ENCODE assay signal across 31 mouse cellular contexts in genomic region chr5:14707311-14707710, GRCm38 (mm10).
DNase-seq lines count a peak whose midpoint lies in the region; ATAC-seq and TF ChIP-seq lines count a peak whose summit lies in the region.
"Had no signal": no experiment of that assay in that cellular context is flagged by ENCODE, and none has a peak within 500 bp of the region (broad histone marks: within the 10 kb centered on the region; RNA-seq: fewer than 3 reads in every experiment).

No protein-coding gene starts in this region.

- H3K9ac ChIP-seq in kidney, embryonic 16.5 days (replicated peaks; ENCODE audit: low read length): no peak overlapping the region
- H3K9ac ChIP-seq in neural tube, embryonic 13.5 days: no peak overlapping the region
- H3K9ac ChIP-seq: embryonic facial prominence, embryonic 12.5 days; forebrain, embryonic 15.5 days; heart, embryonic 12.5 days; limb, embryonic 13.5 days; lung, embryonic 15.5 days had no signal

- WGBS in kidney, embryonic 16.5 days: 42% methylated on average over 4 of the region's 4 CpGs
- WGBS in neural tube, embryonic 13.5 days: 61% methylated on average over 4 of the region's 4 CpGs
- WGBS in thymus, adult 2 months: 92% methylated on average over 4 of the region's 4 CpGs

- ATAC-seq in kidney, embryonic 16.5 days (ENCODE audit: low FRiP score, low TSS enrichment): peak; percentile 72
- peak; percentile 40; the same call in 1 of the 2 replicates for ATAC-seq in neural tube, embryonic 13.5 days (ENCODE audit: low read depth)
- ATAC-seq: activated CD4-positive, CD25-positive, alpha-beta regulatory T cell, adult 4 months; forebrain, embryonic 15.5 days; inflammation-experienced regulatory T-cells, adult 6 months; midbrain, embryonic 16.5 days had no signal

- no peaks in the 10 kb centered on the region for H3K27me3 ChIP-seq in kidney, embryonic 16.5 days (ENCODE audit: insufficient read depth, low read length)
- no peaks in the 10 kb centered on the region for H3K27me3 ChIP-seq in neural tube, embryonic 13.5 days
- no peaks in the 10 kb centered on the region for H3K27me3 ChIP-seq in thymus, adult 2 months (ENCODE audit: control insufficient read depth, insufficient read depth, low read length)
- H3K27me3 ChIP-seq: embryonic facial prominence, embryonic 12.5 days; forebrain, embryonic 15.5 days; heart, embryonic 12.5 days; limb, embryonic 13.5 days; lung, embryonic 15.5 days had no signal

- 0 out of 2 replicates have a peak, but pooled peaks cover 2% of the 10 kb centered on the region for H3K4me1 ChIP-seq in kidney, embryonic 16.5 days (ENCODE audit: insufficient read depth, low read length)
- H3K4me1 ChIP-seq in neural tube, embryonic 13.5 days (replicated peaks): peaks cover 7% of the 10 kb centered on the region; the same call in 1 of the 2 replicates
- no peaks in the 10 kb centered on the region for H3K4me1 ChIP-seq in thymus, adult 2 months (replicated peaks; ENCODE audit: control insufficient read depth, insufficient read depth, low read length)
- H3K4me1 ChIP-seq: embryonic facial prominence, embryonic 12.5 days; forebrain, embryonic 15.5 days; heart, embryonic 12.5 days; limb, embryonic 13.5 days; lung, embryonic 15.5 days; midbrain, embryonic 10.5 days had no signal

- no peak for DNase-seq in kidney, adult 11 months
- peak; percentile 8 for DNase-seq in Muller cell, postnatal 12 days (ENCODE audit: inconsistent ontology term)
- DNase-seq in brain, embryonic 14.5 days (ENCODE audit: low read depth): peak; percentile 22
- no peak for DNase-seq in thymus, adult 2 months
- no peak for DNase-seq in thymus, postnatal 25 days
- DNase-seq: adrenal gland, adult 2 months; B cell, adult 2 months; cerebellum, adult 9-10 months; cerebellum, postnatal 36 days; embryo, embryonic 11 days; gastrocnemius, adult 2 months; gastrocnemius, postnatal 36 days; heart, adult 18-20 months; heart, postnatal 4 days; kidney, adult 2 months; kidney, postnatal 4 days; thymus, adult 18-20 months; thymus, postnatal 4 days had no signal

- no peak for TF ChIP-seq POLR2A in brain, embryonic 14.5 days (IDR thresholded peaks at IDR 0.05; ENCODE audit: borderline replicate concordance, extremely low read depth, insufficient read depth, insufficient read length, poor library complexity, severe bottlenecking)
- TF ChIP-seq POLR2A in thymus, adult 2 months (IDR thresholded peaks at IDR 0.05; ENCODE audit: control insufficient read depth, extremely low read depth, insufficient read depth, low read length, poor library complexity): no peak

- H3K27ac ChIP-seq in kidney, embryonic 16.5 days (ENCODE audit: low read length): 0 out of 2 replicates have a peak overlapping the region, but pooled peaks have one; percentile 14
- no peak overlapping the region for H3K27ac ChIP-seq in neural tube, embryonic 13.5 days (replicated peaks)
- no peak overlapping the region for H3K27ac ChIP-seq in thymus, adult 2 months (ENCODE audit: control insufficient read depth, insufficient read depth, low read length)
- H3K27ac ChIP-seq: embryonic facial prominence, embryonic 12.5 days; forebrain, embryonic 15.5 days; gastrocnemius, adult 2 months; limb, embryonic 13.5 days; lung, embryonic 15.5 days; midbrain, embryonic 10.5 days; stomach, postnatal 0 days had no signal

- H3K9me3 ChIP-seq in kidney, embryonic 16.5 days (ENCODE audit: low read length): no peaks in the 10 kb centered on the region
- no peaks in the 10 kb centered on the region for H3K9me3 ChIP-seq in neural tube, embryonic 13.5 days
- H3K9me3 ChIP-seq: embryonic facial prominence, embryonic 12.5 days; forebrain, embryonic 15.5 days; heart, embryonic 12.5 days; limb, embryonic 13.5 days; lung, embryonic 15.5 days; midbrain, embryonic 10.5 days had no signal

- no peak overlapping the region for H3K4me2 ChIP-seq in kidney, embryonic 16.5 days (replicated peaks; ENCODE audit: low read depth, low read length)
- no peak overlapping the region for H3K4me2 ChIP-seq in neural tube, embryonic 13.5 days
- H3K4me2 ChIP-seq: embryonic facial prominence, embryonic 12.5 days; forebrain, embryonic 15.5 days; heart, embryonic 12.5 days; limb, embryonic 13.5 days; liver, embryonic 11.5 days; lung, embryonic 15.5 days had no signal

- no peak overlapping the region for H3K4me3 ChIP-seq in kidney, embryonic 16.5 days (ENCODE audit: low read length)
- no peak overlapping the region for H3K4me3 ChIP-seq in neural tube, embryonic 13.5 days
- no peak overlapping the region for H3K4me3 ChIP-seq in thymus, adult 2 months (ENCODE audit: control insufficient read depth, insufficient read depth, low read length)
- H3K4me3 ChIP-seq: embryonic facial prominence, embryonic 12.5 days; forebrain, embryonic 15.5 days; gastrocnemius, adult 2 months; heart, embryonic 12.5 days; limb, embryonic 13.5 days; lung, embryonic 15.5 days; midbrain, embryonic 10.5 days had no signal

- TF ChIP-seq CTCF in brain, embryonic 14.5 days (IDR thresholded peaks at IDR 0.05; ENCODE audit: borderline replicate concordance, extremely low read depth, insufficient read depth, insufficient read length): no peak
- no peak for TF ChIP-seq CTCF in thymus, adult 2 months (IDR thresholded peaks at IDR 0.05; ENCODE audit: borderline replicate concordance, control insufficient read depth, extremely low read depth, insufficient read depth, low read length, poor library complexity)

- H3K36me3 ChIP-seq in kidney, embryonic 16.5 days (ENCODE audit: insufficient read depth, low read length): no peaks in the 10 kb centered on the region
- H3K36me3 ChIP-seq in neural tube, embryonic 13.5 days: no peaks in the 10 kb centered on the region; the same call in 1 of the 2 replicates
- H3K36me3 ChIP-seq in thymus, adult 2 months (ENCODE audit: control insufficient read depth, insufficient read depth, low read length): no peaks in the 10 kb centered on the region
- H3K36me3 ChIP-seq: embryonic facial prominence, embryonic 12.5 days; forebrain, embryonic 15.5 days; heart, embryonic 12.5 days; limb, embryonic 13.5 days; lung, embryonic 15.5 days; midbrain, embryonic 10.5 days had no signal

Comparison
In these comparisons a context has a peak if more than half of its experiments do, and no peak if none do; other contexts are left out.
1. DNase-seq: peak in Muller cell, postnatal 12 days (single experiment) and brain, embryonic 14.5 days (single experiment); none in kidney, adult 11 months (single experiment), thymus, adult 2 months (single experiment) and thymus, postnatal 25 days (single experiment).